Mouse (Mus musculus) midbrain, postnatal 0 days (tissue): ENCODE results near the gene Shc2. TPM values are rescaled to one million over a fixed set of nuclear protein-coding genes. Genes with fewer than 3 reads are reported as not detected.
A peak's percentile ranks its signal among the peaks of the same experiment; 100 is the strongest.

Source experiments
- ATAC-seq: fragments of 200-750 bp; cut with Nextera tagmentation; 2 replicates; pipeline ENCODE4 v1.8.0; 2017; ENCODE audit warnings: moderate number of reproducible peaks, mild to moderate bottlenecking, moderate TSS enrichment, moderate library complexity; ENCODE audit not compliant: low FRiP score
- DNase-seq: peaks from one replicate; pipeline ENCODE4 v3.0.0-alpha.2; 2015; ENCODE audit warnings: low spot score
- H3K27ac ChIP-seq: fragments of 300-500 bp; sonication (generic); 2 replicates; pipeline ENCODE4 v1.5.1; 2014; ENCODE audit warnings: low read depth, mild to moderate bottlenecking, low read length, mixed read lengths
- H3K27me3 ChIP-seq: fragments of 300-500 bp; sonication (generic); 2 replicates; pipeline ENCODE4 v1.6.1; 2014; ENCODE audit warnings: low read length, control low read depth, mixed read lengths; ENCODE audit not compliant: insufficient read depth
- H3K36me3 ChIP-seq: fragments of 300-500 bp; sonication (generic); 2 replicates; pipeline ENCODE4 v1.6.1; 2014; ENCODE audit warnings: low read length, control low read depth, mixed read lengths; ENCODE audit not compliant: insufficient read depth
- H3K4me1 ChIP-seq: fragments of 300-500 bp; sonication (generic); 2 replicates; pipeline ENCODE4 v1.6.1; 2014; ENCODE audit warnings: mild to moderate bottlenecking, control low read depth, antibody characterized with exemption, low read length, mixed read lengths; ENCODE audit not compliant: insufficient read depth
- H3K4me2 ChIP-seq: fragments of 300-500 bp; sonication (generic); 2 replicates; pipeline ENCODE4 v1.6.1; 2014; ENCODE audit warnings: low read depth, mild to moderate bottlenecking, low read length, mixed read lengths; ENCODE audit not compliant: poor library complexity, severe bottlenecking
- H3K4me3 ChIP-seq: fragments of 300-500 bp; sonication (generic); 2 replicates; pipeline ENCODE4 v1.5.1; 2014; ENCODE audit warnings: low read depth, mild to moderate bottlenecking, low read length, moderate library complexity
- H3K9ac ChIP-seq: fragments of 300-500 bp; sonication (generic); replicated peaks from 2 replicates; pipeline ENCODE4 v1.6.1; 2014; ENCODE audit warnings: mild to moderate bottlenecking, low read length, moderate library complexity, mixed read lengths; ENCODE audit not compliant: poor library complexity, severe bottlenecking
- H3K9me3 ChIP-seq: fragments of 300-500 bp; sonication (generic); 2 replicates; pipeline ENCODE4 v1.6.1; 2016; ENCODE audit warnings: low read length, control low read depth
- CTCF ChIP-seq: IDR thresholded peaks from 2 replicates; pipeline ENCODE4 v1.5.1; 2016; ENCODE audit warnings: antibody characterized with exemption, mild to moderate bottlenecking
- WGBS: fragments of 180-500 bp; shearing (Covaris S2); extraction: QIAGEN DNeasy Blood & Tissue Kit; methylation state at CpG from one replicate; pipeline ENCODE4 v1.1.7; 2014; 5-methylcytosine and 5-hydroxymethylcytosine counted together
- polyA plus RNA-seq: library from polyadenylated mRNA; unstranded; fragments of >200 nt; fragmentation: Nextera tagmentation; extraction: Ambion mirVana; gene quantifications from 2 replicates; pipeline ENCODE4 v1.2.1, GENCODE M21; 2015
- total RNA-seq: library from RNA; depleted of rRNA; stranded (reverse); fragments of >200 nt; gene quantifications from 2 replicates; pipeline ENCODE4 v1.2.3, GENCODE M21; 2014; rRNA removed

The Shc2 gene
- total RNA-seq: 74.5 and 78.2 TPM in 2 replicates
- 25.9 and 26.2 TPM in 2 replicates for polyA plus RNA-seq

DNA sequence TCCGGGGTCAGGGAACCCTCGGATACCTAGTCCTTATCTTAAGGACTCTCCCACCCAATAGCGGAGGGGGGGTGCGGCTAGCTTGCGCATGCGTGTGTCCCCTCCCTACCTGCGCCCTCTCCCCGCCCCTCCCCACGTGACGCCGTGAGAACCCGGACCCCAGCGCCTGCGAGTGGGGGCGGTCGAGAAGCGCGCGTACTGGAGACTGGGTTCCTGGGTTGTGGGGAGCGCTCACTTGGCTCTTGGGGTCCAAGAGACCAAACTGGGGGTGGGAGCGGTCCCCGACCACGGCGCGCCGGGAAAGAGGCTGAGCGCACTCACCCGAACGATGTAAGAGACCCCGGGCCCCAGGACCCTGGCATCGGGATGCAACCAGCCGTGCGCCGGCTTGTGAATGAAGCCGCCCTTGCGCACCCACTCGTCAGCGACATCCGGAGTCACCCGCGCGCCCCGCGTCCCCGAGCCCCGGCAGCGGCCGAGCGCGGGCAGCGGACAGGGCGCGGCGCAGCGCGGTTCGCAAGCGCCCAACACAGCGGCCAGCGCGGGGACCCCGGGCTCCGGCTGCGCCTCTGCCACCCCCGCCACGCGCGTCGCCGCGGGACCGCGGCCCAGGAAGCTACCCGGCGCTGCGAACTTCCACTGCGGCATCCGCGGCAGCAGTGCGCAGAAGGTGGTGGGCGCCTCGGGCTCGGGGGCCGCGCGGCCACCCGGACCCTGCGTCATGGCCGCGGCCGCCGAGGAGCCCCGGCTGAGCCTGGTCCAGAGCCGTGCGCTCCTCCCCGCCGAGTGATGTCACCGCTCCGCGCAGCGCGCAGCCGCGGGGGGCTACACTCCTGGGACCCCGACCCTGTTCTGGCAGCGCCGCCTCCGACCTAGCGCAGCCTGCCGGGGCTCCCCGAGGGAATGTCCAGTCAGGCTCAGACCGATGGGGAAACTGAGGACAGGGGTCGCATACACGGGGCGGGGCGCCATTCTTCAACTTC lies at the start of gene Shc2:
Gene Shc2, minus strand, starts transcription at position 791 of the 983 bp plus-strand sequence.
- TF ChIP-seq CTCF: no peak
- Histone ChIP-seq H3K4me3 (peak within 1 kb of the TSS; percentile 84), H3K4me2 (peak within 1 kb of the TSS; percentile 92), H3K27ac (peak within 1 kb of the TSS; percentile 93), H3K36me3 (no peaks in the 10 kb centered on the region), H3K9me3 (no peaks in the 10 kb centered on the region), H3K9ac (peak within 1 kb of the TSS; percentile 89), H3K27me3 (peaks cover 5% of the 10 kb centered on the region; the same call in 1 of the 2 replicates), H3K4me1 (peaks cover 12% of the 10 kb centered on the region; the same call in 1 of the 2 replicates)
- DNase-seq: peak; percentile 83
- under 1% methylated on average over 108 of the region's 116 CpGs for WGBS
- ATAC-seq: peak; percentile 88

DNA sequence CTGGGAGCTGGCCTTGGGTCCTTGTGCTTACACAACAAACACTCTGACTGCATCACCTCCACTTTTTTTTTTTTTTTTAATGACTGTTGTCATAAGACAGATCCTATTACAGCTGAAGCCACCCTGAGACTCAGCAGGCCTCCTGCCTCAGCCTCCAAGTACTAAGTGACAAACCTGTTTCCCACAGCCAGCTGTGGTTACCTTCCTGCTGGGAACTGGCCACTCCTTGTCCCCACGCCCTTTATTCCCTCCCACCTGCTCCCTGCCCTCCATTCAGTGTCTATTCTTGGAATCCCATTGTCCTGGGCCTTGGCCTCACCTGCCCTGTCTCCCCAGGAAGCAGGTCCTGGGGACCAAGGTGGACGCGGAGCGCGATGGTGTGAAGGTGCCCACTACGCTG lies 49.8 kb upstream of the Shc2 start:
- H3K4me3 ChIP-seq: no peak overlapping the region
- peaks cover 14% of the 10 kb centered on the region for H3K4me1 ChIP-seq
- peaks cover 45% of the 10 kb centered on the region for H3K36me3 ChIP-seq
- WGBS: over 99% methylated on average over 6 of the region's 6 CpGs
- ATAC-seq (no peak), DNase-seq (no peak)
- no peak overlapping the region for H3K9ac ChIP-seq
- no peak overlapping the region for H3K4me2 ChIP-seq
- no peak overlapping the region for H3K27ac ChIP-seq
- no peaks in the 10 kb centered on the region for H3K27me3 ChIP-seq
- TF ChIP-seq CTCF: no peak
- H3K9me3 ChIP-seq: no peaks in the 10 kb centered on the region

DNA sequence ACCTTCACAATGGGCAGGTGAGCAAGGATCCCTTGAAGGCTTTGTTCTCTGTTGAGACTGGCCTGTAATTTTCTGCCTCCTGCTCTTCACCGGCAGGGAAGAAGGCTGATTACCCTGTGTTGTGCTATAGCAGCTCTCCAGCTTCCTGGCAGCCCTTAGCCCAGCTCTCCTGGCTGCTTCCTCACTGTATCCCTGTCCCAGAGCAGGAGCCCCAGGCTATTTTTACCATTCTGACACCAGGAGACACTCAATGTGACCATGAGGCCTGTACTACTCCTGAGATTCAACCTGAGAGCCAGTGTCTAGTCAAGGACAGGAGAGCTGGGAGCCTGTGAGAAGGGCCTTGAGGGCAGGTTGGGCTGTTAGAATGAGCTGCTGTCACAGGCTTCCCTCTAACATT lies 49.0 kb upstream of the Shc2 start:
- Histone ChIP-seq H3K27ac (no peak overlapping the region), H3K4me2 (no peak overlapping the region), H3K9me3 (no peaks in the 10 kb centered on the region), H3K36me3 (peaks cover 45% of the 10 kb centered on the region), H3K4me3 (no peak overlapping the region), H3K9ac (no peak overlapping the region), H3K4me1 (peaks cover 14% of the 10 kb centered on the region), H3K27me3 (no peaks in the 10 kb centered on the region)
- no peak for TF ChIP-seq CTCF
- DNase-seq: no peak
- no peak for ATAC-seq
- WGBS: 100% methylated on average over 1 of the region's 1 CpGs

DNA sequence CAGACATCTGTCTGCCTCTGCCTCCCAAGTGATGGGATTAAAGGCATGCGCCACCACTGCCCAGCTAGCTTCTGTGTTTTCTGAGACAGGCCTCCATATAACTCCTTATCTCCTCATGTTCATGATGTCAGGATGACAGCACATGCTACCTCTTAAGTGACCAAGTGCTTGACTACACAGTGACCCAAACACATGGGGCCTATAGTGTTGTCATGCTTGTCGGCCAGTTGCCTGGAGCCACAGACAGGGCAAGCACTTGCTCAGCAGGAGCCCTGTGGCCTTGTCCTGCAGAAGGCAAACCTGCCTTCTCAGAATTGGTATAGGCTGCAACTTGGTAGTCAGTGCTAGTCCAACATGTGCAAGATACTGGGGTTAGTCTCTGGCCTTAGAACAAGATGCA lies 48.5 kb upstream of the Shc2 start:
- Histone ChIP-seq H3K9ac (no peak overlapping the region), H3K4me1 (peaks cover 14% of the 10 kb centered on the region), H3K27ac (no peak overlapping the region), H3K4me3 (no peak overlapping the region), H3K9me3 (no peaks in the 10 kb centered on the region), H3K27me3 (no peaks in the 10 kb centered on the region), H3K36me3 (peaks cover 45% of the 10 kb centered on the region), H3K4me2 (no peak overlapping the region)
- WGBS: 89% methylated on average over 2 of the region's 2 CpGs
- no peak for DNase-seq
- no peak for TF ChIP-seq CTCF
- no peak for ATAC-seq

DNA sequence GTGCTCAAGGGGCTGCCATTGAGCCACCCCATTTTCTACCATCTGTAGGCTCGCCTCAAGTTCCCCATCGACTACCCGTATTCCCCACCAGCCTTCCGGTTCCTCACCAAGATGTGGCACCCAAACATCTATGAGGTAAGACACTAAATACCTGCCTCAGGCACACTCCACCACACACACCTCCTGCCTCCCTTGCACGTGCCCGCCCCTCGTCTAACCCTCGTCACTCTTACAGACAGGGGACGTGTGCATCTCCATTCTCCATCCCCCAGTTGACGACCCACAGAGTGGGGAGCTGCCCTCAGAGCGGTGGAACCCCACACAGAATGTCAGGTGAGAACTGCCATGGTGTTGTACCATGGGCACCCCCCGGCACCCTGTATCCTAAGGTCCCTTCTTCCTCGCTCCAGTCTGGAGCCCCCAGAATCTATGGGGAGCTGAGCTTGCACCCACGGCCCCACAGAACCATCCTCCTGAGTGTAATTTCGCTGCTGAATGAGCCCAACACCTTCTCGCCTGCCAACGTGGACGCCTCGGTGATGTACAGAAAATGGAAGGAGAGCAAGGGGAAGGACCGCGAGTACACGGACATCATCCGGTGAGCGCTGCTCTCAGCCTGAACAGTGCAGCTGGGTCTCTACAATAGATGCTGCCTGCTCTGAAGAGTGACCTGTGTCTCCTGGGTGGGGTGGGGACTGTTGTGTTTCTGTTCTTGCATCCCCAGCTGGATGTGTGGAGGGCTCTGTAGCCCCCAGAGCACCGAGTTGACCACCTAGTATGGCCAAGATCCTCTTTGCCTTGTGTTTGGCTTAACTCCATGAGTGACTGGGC lies 47.3 kb upstream of the Shc2 start:
- Histone ChIP-seq H3K9ac (no peak overlapping the region), H3K36me3 (peaks cover 45% of the 10 kb centered on the region), H3K4me3 (no peak overlapping the region), H3K27me3 (no peaks in the 10 kb centered on the region), H3K4me2 (no peak overlapping the region), H3K9me3 (no peaks in the 10 kb centered on the region), H3K4me1 (peaks cover 14% of the 10 kb centered on the region), H3K27ac (no peak overlapping the region)
- TF ChIP-seq CTCF: no peak
- 94% methylated on average over 25 of the region's 25 CpGs for WGBS
- DNase-seq (no peak), ATAC-seq (no peak)
